Mouse (Mus musculus) heart, adult 2 months (tissue): ENCODE results near the gene Nisch. TPM values are rescaled to one million over a fixed set of nuclear protein-coding genes. Genes with fewer than 3 reads are reported as not detected.

Source experiments
- DNase-seq, 2 experiments: peaks; one replicate each; pipeline ENCODE4 v3.0.0; 2021
- H3K27ac ChIP-seq: fragments of 200-600 bp; 2 replicates; pipeline ENCODE4 v1.8.1; 2022
- H3K27me3 ChIP-seq: fragments of 200-500 bp; 2 replicates; pipeline ENCODE4 v1.6.1; 2012; ENCODE audit warnings: mild to moderate bottlenecking, low read length, inconsistent platforms, mixed read lengths; ENCODE audit not compliant: control insufficient read depth, insufficient read depth
- H3K36me3 ChIP-seq: fragments of 200-500 bp; 2 replicates; pipeline ENCODE4 v1.6.1; 2012; ENCODE audit warnings: low read length, inconsistent platforms; ENCODE audit not compliant: control insufficient read depth, insufficient read depth
- H3K4me1 ChIP-seq: fragments of 200-500 bp; 2 replicates; pipeline ENCODE4 v1.6.1; 2011; ENCODE audit warnings: low read length; ENCODE audit not compliant: control insufficient read depth, insufficient read depth
- H3K4me3 ChIP-seq: fragments of 200-600 bp; 2 replicates; pipeline ENCODE4 v1.8.1; 2022
- H3K79me2 ChIP-seq: fragments of 200-500 bp; replicated peaks from 2 replicates; pipeline ENCODE4 v1.6.1; 2012; ENCODE audit warnings: mild to moderate bottlenecking, inconsistent platforms, low read length, moderate library complexity, mixed read lengths; ENCODE audit not compliant: control insufficient read depth, insufficient read depth
- H3K9ac ChIP-seq: fragments of 200-500 bp; 2 replicates; pipeline ENCODE4 v1.6.1; 2012; ENCODE audit warnings: low read depth, mild to moderate bottlenecking, control low read depth, inconsistent platforms, low read length, mixed read lengths
- CTCF ChIP-seq: fragments of 200-600 bp; IDR thresholded peaks from 2 replicates; pipeline ENCODE4 v1.8.1; 2022; ENCODE audit warnings: antibody characterized with exemption, mild to moderate bottlenecking, moderate library complexity
- EP300 ChIP-seq: fragments of 200-500 bp; IDR thresholded peaks from 2 replicates; pipeline ENCODE4 v1.6.1; 2011; ENCODE audit warnings: low read depth, low read length, control low read depth; ENCODE audit not compliant: insufficient read depth
- POLR2A ChIP-seq: fragments of 200-500 bp; IDR thresholded peaks from 2 replicates; pipeline ENCODE4 v1.6.1; 2011; ENCODE audit warnings: mild to moderate bottlenecking, low read depth, low read length, control low read depth; ENCODE audit not compliant: insufficient read depth
- WGBS: fragments of 180-500 bp; shearing (Covaris S2); methylation state at CpG from one replicate; pipeline ENCODE4 v1.1.7; 2018; 5-methylcytosine and 5-hydroxymethylcytosine counted together
- intact Hi-C: fragments of 180-260 bp; cut with DNase I; formaldehyde crosslinking; loops from one replicate; pipeline ENCODE4 v1.15.1; 2025
- polyA plus RNA-seq: library from polyadenylated mRNA; depleted of rRNA; stranded (reverse); fragments of >200 nt; gene quantifications from 2 replicates; pipeline ENCODE4 v1.2.3, GENCODE M21; 2012
- total RNA-seq, 2 experiments: library from RNA; stranded (reverse); gene quantifications; 2 replicates each; pipeline ENCODE4 v1.2.3; 2021

The Nisch gene
- total and polyA plus RNA-seq, 3 experiments = 123 to 187 (median 129) TPM

DNA sequence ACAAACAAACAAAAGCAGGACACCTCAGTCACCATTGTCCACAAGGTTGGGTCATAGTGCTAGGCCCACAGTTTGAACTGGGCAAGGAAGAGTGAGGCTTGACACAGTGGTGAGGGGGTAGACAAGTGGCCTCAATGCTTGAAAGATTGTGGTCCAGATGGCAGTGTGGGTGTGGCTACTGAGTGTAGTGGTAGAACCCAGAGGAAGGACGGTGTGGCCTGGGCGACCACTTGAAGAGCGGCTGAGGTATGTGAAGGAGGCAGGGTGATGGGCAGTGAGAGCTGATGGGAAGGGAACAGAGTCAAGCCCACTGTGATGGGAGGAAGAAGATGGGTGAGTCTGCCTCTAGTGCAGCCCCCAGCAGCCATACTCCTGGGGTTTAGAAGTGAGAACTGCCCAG is 2.1 kb downstream of the Nisch start:
- 70% methylated on average over 3 of the region's 3 CpGs for WGBS
- no peak overlapping the region for H3K27ac ChIP-seq

DNA sequence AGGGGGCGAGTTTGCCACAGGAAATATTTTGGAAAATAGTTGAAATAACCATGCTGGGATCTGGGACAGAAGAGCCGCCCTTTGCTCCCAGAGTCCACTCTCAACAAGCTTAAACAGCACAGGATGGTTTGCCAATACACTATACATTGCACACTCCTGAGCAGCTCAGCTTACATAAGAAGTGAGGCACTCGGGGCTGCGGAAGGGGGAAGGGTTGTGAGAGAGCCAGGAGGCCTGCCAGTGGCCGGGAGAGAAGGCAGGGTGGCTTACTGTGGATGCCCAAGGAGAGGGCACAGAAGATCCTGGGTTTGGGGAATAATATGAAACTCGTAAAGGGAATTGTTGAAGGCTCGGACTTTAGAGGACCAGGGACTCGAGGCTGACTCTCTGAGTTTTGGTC is 2.9 kb downstream of the Nisch start:
- Histone ChIP-seq H3K36me3 (no peaks in the 10 kb centered on the region), H3K9ac (no peak overlapping the region), H3K27me3 (no peaks in the 10 kb centered on the region), H3K27ac (no peak overlapping the region; the same call in 1 of the 2 replicates), H3K4me1 (peaks cover 7% of the 10 kb centered on the region), H3K79me2 (no peaks in the 10 kb centered on the region), H3K4me3 (no peak overlapping the region)
- TF ChIP-seq EP300 (0 out of 2 replicates have a peak, but pooled peaks have one; percentile 8), POLR2A (peak; percentile 42), CTCF (no peak)
- intact Hi-C loops = no loop called here
- DNase-seq = peak; percentile 33 to 49
- WGBS = 61% methylated on average over 8 of the region's 8 CpGs

More for the DNA sequence above, 2.1 kb downstream of the Nisch start:
- Histone ChIP-seq H3K9ac (no peak overlapping the region), H3K4me3 (no peak overlapping the region), H3K79me2 (no peaks in the 10 kb centered on the region), H3K4me1 (peaks cover 7% of the 10 kb centered on the region), H3K36me3 (no peaks in the 10 kb centered on the region), H3K27me3 (no peaks in the 10 kb centered on the region)
- TF ChIP-seq EP300 (no peak), CTCF (no peak), POLR2A (0 out of 2 replicates have a peak, but pooled peaks have one; percentile 33)
- DNase-seq = no peak
- intact Hi-C loops = no loop called here

DNA sequence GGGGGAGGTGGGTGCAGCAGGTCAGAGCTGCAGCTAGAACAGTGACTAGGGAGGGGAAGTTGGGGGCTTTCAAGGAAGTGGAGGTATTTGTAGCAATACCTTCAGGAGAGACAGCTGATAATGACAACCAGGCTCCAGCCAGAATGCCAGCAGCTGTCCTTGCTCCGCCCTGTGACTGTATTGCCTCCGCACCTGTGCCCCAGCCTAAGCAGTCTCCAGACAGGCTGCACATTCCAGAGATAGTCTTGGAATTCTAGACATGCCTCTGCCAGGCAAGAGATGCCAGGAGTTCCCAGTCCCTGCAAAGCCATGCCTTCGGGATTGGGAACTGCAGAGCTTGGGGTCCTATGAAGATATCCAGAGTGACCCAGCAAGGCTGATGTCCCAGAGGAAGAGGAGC is 4.2 kb downstream of the Nisch start:
- Histone ChIP-seq H3K27me3 (no peaks in the 10 kb centered on the region), H3K27ac (peak overlapping the region; percentile 23; the same call in 1 of the 2 replicates), H3K36me3 (no peaks in the 10 kb centered on the region), H3K4me1 (peaks cover 6% of the 10 kb centered on the region), H3K79me2 (no peaks in the 10 kb centered on the region), H3K4me3 (no peak overlapping the region), H3K9ac (no peak overlapping the region)
- 63% methylated on average over 3 of the region's 3 CpGs for WGBS
- no peak for DNase-seq
- TF ChIP-seq CTCF (no peak), POLR2A (peak; percentile 26)
- intact Hi-C loops = no loop called here

DNA sequence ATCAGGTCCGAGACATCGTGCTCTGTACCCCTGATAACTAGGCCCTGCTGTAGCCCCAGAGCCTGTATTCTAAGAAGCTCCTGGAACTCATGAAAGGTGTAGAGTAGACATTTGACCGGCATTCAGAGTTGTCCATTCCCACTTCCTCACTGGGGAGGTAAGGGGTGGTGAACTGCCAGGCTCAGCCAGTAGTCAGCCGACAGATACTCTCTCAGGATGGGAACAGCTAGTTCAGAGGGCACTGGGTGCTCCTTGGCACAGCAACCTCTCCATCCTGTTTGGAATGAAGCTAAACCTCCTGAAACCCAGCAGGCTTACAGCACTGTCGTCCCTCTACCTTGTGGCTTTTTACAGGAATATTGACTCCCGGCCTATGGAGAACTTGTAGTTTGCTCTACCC is 4.9 kb downstream of the Nisch start:
- intact Hi-C loops = no loop called here
- Histone ChIP-seq H3K9ac (no peak overlapping the region), H3K4me1 (peaks cover 6% of the 10 kb centered on the region), H3K4me3 (no peak overlapping the region), H3K27me3 (no peaks in the 10 kb centered on the region), H3K36me3 (no peaks in the 10 kb centered on the region), H3K79me2 (no peaks in the 10 kb centered on the region), H3K27ac (peak overlapping the region; percentile 23; the same call in 1 of the 2 replicates)
- TF ChIP-seq POLR2A (peak; percentile 16), EP300 (no peak)
- no peak for DNase-seq
- WGBS = 77% methylated on average over 6 of the region's 6 CpGs

DNA sequence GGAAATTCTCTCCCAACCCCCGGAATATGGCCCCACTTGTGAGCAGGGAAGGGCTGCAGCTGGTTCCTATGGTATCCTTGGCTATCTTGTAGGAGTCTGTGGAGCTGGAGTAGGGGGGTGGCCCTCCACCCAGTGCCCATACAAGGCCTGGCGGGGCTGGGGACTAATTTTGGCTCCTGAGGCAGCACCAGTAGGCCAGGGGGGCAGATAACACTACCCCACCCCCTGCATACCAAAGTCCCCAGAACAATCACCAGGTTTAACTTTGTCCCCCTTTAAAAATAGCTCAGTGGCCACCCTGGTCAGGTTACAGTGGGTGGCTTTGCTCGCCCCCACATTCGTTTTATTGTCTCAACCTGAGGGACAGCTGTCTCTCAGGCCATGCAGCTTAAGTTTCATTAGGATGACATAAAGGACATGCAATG is 7.6 kb downstream of the Nisch start:
- Histone ChIP-seq H3K4me3 (peak overlapping the region; percentile 44), H3K4me1 (peaks cover 6% of the 10 kb centered on the region), H3K27ac (peak overlapping the region; percentile 98), H3K9ac (peak overlapping the region; percentile 78), H3K36me3 (no peaks in the 10 kb centered on the region; the same call in 1 of the 2 replicates), H3K79me2 (no peaks in the 10 kb centered on the region), H3K27me3 (no peaks in the 10 kb centered on the region)
- TF ChIP-seq POLR2A = peak; percentile 82
- no peak for TF ChIP-seq CTCF
- peak; percentile 65; the same call in 1 of the 2 replicates for TF ChIP-seq EP300
- intact Hi-C loops = loop anchor here (5.0 kb wide), 1 partner anchor 128 kb away; the partner anchor contains the start of gene Capn7
- DNase-seq = peak; percentile 59 to 81
- WGBS = 57% methylated on average over 4 of the region's 4 CpGs

DNA sequence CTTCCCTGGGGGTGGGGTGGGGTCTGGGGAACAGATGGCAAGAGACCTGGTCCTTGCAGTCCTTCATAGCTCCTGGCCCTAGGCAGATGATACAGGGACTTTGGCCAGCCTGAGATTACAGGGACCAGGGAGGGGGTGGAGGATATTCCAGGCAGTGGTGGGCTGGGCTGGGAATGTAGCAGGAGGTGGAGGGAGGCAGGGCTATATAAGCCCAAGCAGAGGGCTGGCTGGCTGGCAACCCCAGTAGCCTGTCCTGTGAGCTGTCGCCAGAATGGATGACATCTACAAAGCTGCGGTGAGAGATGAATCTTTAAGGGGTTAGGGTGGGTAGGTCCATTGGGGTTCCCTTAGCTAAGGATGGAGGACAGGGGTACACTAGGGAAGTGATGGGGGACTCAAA is 8.7 kb downstream of the Nisch start, which contains the start of gene Tnnc1:
Gene Tnnc1 (plus strand): TSS at position 229 of the 400 bp plus-strand sequence.
- WGBS = 69% methylated on average over 2 of the region's 2 CpGs
- peaks cover 3% of the 10 kb centered on the region for H3K36me3 ChIP-seq
- H3K79me2 ChIP-seq = no peaks in the 10 kb centered on the region
- H3K27ac ChIP-seq = peak within 1 kb of the TSS; percentile 98
- peak within 1 kb of the TSS; percentile 67 for H3K4me3 ChIP-seq
- peaks cover 6% of the 10 kb centered on the region for H3K4me1 ChIP-seq
- intact Hi-C loops = loop anchor here (5.0 kb wide), 1 partner anchor 129 kb away; the partner anchor contains the start of gene Capn7
- no peaks in the 10 kb centered on the region for H3K27me3 ChIP-seq
- H3K9ac ChIP-seq = peak within 1 kb of the TSS; percentile 78
- TF ChIP-seq POLR2A (peak; percentile 95), EP300 (peak; percentile 88), CTCF (no peak)
- peak; percentile 67 to 74 for DNase-seq
